Mouse (Mus musculus) MEL (cell line): ENCODE data around the gene Gmip.

ENCODE experiments used
- ELF1 ChIP-seq: IDR thresholded peaks from 2 replicates; pipeline ENCODE4 v1.6.1; 2014; ENCODE audit warnings: low read depth, mild to moderate bottlenecking, inconsistent platforms, low read length, improper control_type of control experiment, moderate library complexity
- EP300 ChIP-seq, 2 experiments: IDR thresholded peaks; 2 replicates each; pipeline ENCODE4 v1.6.1; 2011; ENCODE audit warnings: improper control_type of control experiment in 2 of 2, low read length in 2 of 2, low read depth in 1 of 2, mild to moderate bottlenecking in 1 of 2
- ZMIZ1 ChIP-seq: IDR thresholded peaks from 2 replicates; pipeline ENCODE4 v1.6.1; 2012; ENCODE audit warnings: low read depth, mild to moderate bottlenecking, inconsistent platforms, low read length, improper control_type of control experiment, moderate library complexity
- ZNF384 ChIP-seq: IDR thresholded peaks from 2 replicates; pipeline ENCODE4 v1.6.1; 2012; ENCODE audit warnings: low read depth, mild to moderate bottlenecking, inconsistent platforms, low read length, improper control_type of control experiment

DNA sequence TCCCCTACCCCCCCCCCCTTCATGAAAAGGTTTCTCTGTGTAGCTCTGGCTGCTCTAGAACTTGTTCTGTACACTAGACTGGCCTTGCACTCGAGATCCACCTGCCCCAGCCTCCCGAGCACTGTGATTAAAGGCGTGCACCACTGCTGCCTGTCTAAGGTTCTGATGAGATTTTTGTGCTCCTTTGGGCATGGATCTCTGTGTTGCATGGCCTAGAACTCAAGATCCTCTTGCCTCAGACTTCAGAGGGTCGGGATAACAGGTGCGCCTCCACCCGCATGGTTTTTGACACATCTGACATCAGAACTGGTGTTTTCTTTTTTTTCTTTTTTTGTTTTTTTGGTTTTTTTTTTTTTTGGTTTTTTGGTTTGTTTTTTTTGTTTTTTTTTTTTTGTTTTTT, 3.9 kb upstream of the Gmip start:
- TF ChIP-seq ZNF384 (peak; percentile 67), EP300 (IDR thresholded peaks at IDR 0.05; ENCODE audit: low read depth in 1 of 2, low read length in 2 of 2) (no peak), ELF1 (no peak), ZMIZ1 (no peak)
